Mouse (Mus musculus) heart, embryonic 15.5 days (tissue): ENCODE measurements around the gene 4931414P19Rik. TPM values are rescaled to one million over a fixed set of nuclear protein-coding genes. Genes with fewer than 3 reads are reported as not detected.

Experiments
- ATAC-seq: fragments of 200-750 bp; cut with Nextera tagmentation; replicated peaks from 2 replicates; pipeline ENCODE4 v1.8.0; 2017; ENCODE audit warnings: low read depth, moderate TSS enrichment; ENCODE audit not compliant: insufficient number of reproducible peaks, insufficient read depth, low FRiP score
- H3K27ac ChIP-seq: fragments of 300-500 bp; sonication (generic); 2 replicates; pipeline ENCODE4 v1.5.1; 2015; ENCODE audit warnings: mild to moderate bottlenecking, inconsistent platforms
- H3K27me3 ChIP-seq: fragments of 300-500 bp; sonication (generic); 2 replicates; pipeline ENCODE4 v1.6.1; 2015; ENCODE audit warnings: inconsistent platforms
- H3K36me3 ChIP-seq: fragments of 300-500 bp; sonication (generic); 2 replicates; pipeline ENCODE4 v1.6.1; 2015; ENCODE audit warnings: mild to moderate bottlenecking, inconsistent platforms
- H3K4me1 ChIP-seq: fragments of 300-500 bp; sonication (generic); replicated peaks from 2 replicates; pipeline ENCODE4 v1.6.1; 2015; ENCODE audit warnings: inconsistent platforms
- H3K4me2 ChIP-seq: fragments of 300-500 bp; sonication (generic); 2 replicates; pipeline ENCODE4 v1.6.1; 2015; ENCODE audit warnings: inconsistent platforms, mild to moderate bottlenecking, moderate library complexity
- H3K4me3 ChIP-seq: fragments of 300-500 bp; sonication (generic); 2 replicates; pipeline ENCODE4 v1.5.1; 2015; ENCODE audit warnings: mild to moderate bottlenecking, inconsistent platforms
- H3K9ac ChIP-seq: fragments of 300-500 bp; sonication (generic); 2 replicates; pipeline ENCODE4 v1.6.1; 2015; ENCODE audit warnings: mild to moderate bottlenecking, inconsistent platforms
- H3K9me3 ChIP-seq: fragments of 300-500 bp; sonication (generic); replicated peaks from 2 replicates; pipeline ENCODE4 v1.6.1; 2016; ENCODE audit warnings: inconsistent platforms
- WGBS: fragments of 180-500 bp; shearing (Covaris S2); methylation state at CpG from one replicate; pipeline ENCODE4 v1.1.7; 2015; ENCODE audit warnings: mixed read lengths; 5-methylcytosine and 5-hydroxymethylcytosine counted together
- polyA plus RNA-seq: library from polyadenylated mRNA; unstranded; fragments of >200 nt; fragmentation: Nextera tagmentation; extraction: Ambion mirVana; gene quantifications from 2 replicates; pipeline ENCODE4 v1.2.1, GENCODE M21; 2015

4931414P19Rik gene
- polyA plus RNA-seq, 1 experiment from 2014 or later = 5.0 TPM

- Histone ChIP-seq H3K9me3 (no peaks in the 10 kb centered on the region), H3K4me1 (peaks cover 5% of the 10 kb centered on the region), H3K27me3 (no peaks in the 10 kb centered on the region), H3K9ac (no peak overlapping the region), H3K4me3 (no peak overlapping the region), H3K4me2 (no peak overlapping the region), H3K27ac (no peak overlapping the region), H3K36me3 (0 out of 2 replicates have a peak, but pooled peaks cover 3% of the 10 kb centered on the region)
- WGBS = 86% methylated on average over 9 of the region's 9 CpGs
- no peak for ATAC-seq
These were observed 23.3 kb downstream of the 4931414P19Rik start for GRCm38 (mm10) chr14:54582536-54582935.

- no peak for ATAC-seq
- H3K27ac ChIP-seq = no peak overlapping the region
- H3K36me3 ChIP-seq = 0 out of 2 replicates have a peak, but pooled peaks cover 3% of the 10 kb centered on the region
- no peak overlapping the region for H3K9ac ChIP-seq
- peaks cover 14% of the 10 kb centered on the region for H3K4me1 ChIP-seq
- H3K27me3 ChIP-seq = no peaks in the 10 kb centered on the region
- no peak overlapping the region for H3K4me2 ChIP-seq
- H3K4me3 ChIP-seq = no peak overlapping the region
- H3K9me3 ChIP-seq = no peaks in the 10 kb centered on the region
- WGBS = 67% methylated on average over 7 of the region's 7 CpGs
These were observed 26.2 kb downstream of the 4931414P19Rik start for GRCm38 (mm10) chr14:54579638-54580037.

- WGBS = under 1% methylated on average over 10 of the region's 10 CpGs
- ATAC-seq = no peak
- H3K36me3 ChIP-seq = 0 out of 2 replicates have a peak, but pooled peaks cover 1% of the 10 kb centered on the region
These were observed 27.7 kb downstream of the 4931414P19Rik start for GRCm38 (mm10) chr14:54578063-54578462.

GRCm38 (mm10) chr14:54577089-54577982 lies 28.5 kb downstream of the 4931414P19Rik start, which contains the start of gene Ajuba:
Ajuba (minus strand) TSS chr14:54577558.
- WGBS = under 1% methylated on average over 66 of the region's 66 CpGs
- H3K4me2 ChIP-seq = peak within 1 kb of the TSS; percentile 84
- H3K4me3 ChIP-seq = peak within 1 kb of the TSS; percentile 81
- no peaks in the 10 kb centered on the region for H3K27me3 ChIP-seq
- no peaks in the 10 kb centered on the region for H3K9me3 ChIP-seq
- peak within 1 kb of the TSS; percentile 93 for H3K9ac ChIP-seq
- H3K27ac ChIP-seq = peak within 1 kb of the TSS; percentile 93
- ATAC-seq = peak; percentile 67
- peaks cover 37% of the 10 kb centered on the region for H3K4me1 ChIP-seq
- no peaks in the 10 kb centered on the region for H3K36me3 ChIP-seq

More at GRCm38 (mm10) chr14:54578063-54578462, 27.7 kb downstream of the 4931414P19Rik start:
- Histone ChIP-seq H3K9me3 (no peaks in the 10 kb centered on the region), H3K9ac (peak overlapping the region; percentile 93), H3K27me3 (no peaks in the 10 kb centered on the region), H3K27ac (peak overlapping the region; percentile 93), H3K4me1 (peaks cover 30% of the 10 kb centered on the region), H3K4me3 (peak overlapping the region; percentile 81), H3K4me2 (peak overlapping the region; percentile 84)

GRCm38 (mm10) chr14:54576241-54577088 lies 29.3 kb downstream of the 4931414P19Rik start:
- Histone ChIP-seq H3K27ac (peak overlapping the region; percentile 93), H3K4me2 (peak overlapping the region; percentile 84), H3K9me3 (no peaks in the 10 kb centered on the region), H3K9ac (peak overlapping the region; percentile 93), H3K4me1 (peaks cover 46% of the 10 kb centered on the region), H3K27me3 (no peaks in the 10 kb centered on the region), H3K36me3 (peaks cover 6% of the 10 kb centered on the region), H3K4me3 (peak overlapping the region; percentile 81)
- no peak for ATAC-seq
- under 1% methylated on average over 84 of the region's 84 CpGs for WGBS

GRCm38 (mm10) chr14:54575631-54576030 lies 30.2 kb downstream of the 4931414P19Rik start:
- H3K9me3 ChIP-seq = no peaks in the 10 kb centered on the region
- H3K27me3 ChIP-seq = no peaks in the 10 kb centered on the region
- H3K9ac ChIP-seq = peak overlapping the region; percentile 93
- H3K36me3 ChIP-seq = peaks cover 11% of the 10 kb centered on the region
- H3K4me1 ChIP-seq = peaks cover 48% of the 10 kb centered on the region
- H3K27ac ChIP-seq = peak overlapping the region; percentile 93
- peak overlapping the region; percentile 81 for H3K4me3 ChIP-seq
- WGBS = under 1% methylated on average over 39 of the region's 39 CpGs
- peak; percentile 47; the same call in 1 of the 2 replicates for ATAC-seq
- peak overlapping the region; percentile 84 for H3K4me2 ChIP-seq

GRCm38 (mm10) chr14:54575031-54575430 lies 30.8 kb downstream of the 4931414P19Rik start:
- ATAC-seq = no peak
- Histone ChIP-seq H3K27me3 (no peaks in the 10 kb centered on the region), H3K4me1 (peaks cover 52% of the 10 kb centered on the region), H3K9me3 (no peaks in the 10 kb centered on the region), H3K27ac (peak overlapping the region; percentile 93), H3K9ac (peak overlapping the region; percentile 93), H3K36me3 (peaks cover 15% of the 10 kb centered on the region), H3K4me3 (peak overlapping the region; percentile 81), H3K4me2 (peak overlapping the region; percentile 84)
- 7% methylated on average over 8 of the region's 8 CpGs for WGBS

GRCm38 (mm10) chr14:54574253-54574652 lies 31.5 kb downstream of the 4931414P19Rik start:
- Histone ChIP-seq H3K9ac (peak overlapping the region; percentile 93), H3K27me3 (no peaks in the 10 kb centered on the region), H3K9me3 (no peaks in the 10 kb centered on the region), H3K4me3 (peak overlapping the region; percentile 81), H3K36me3 (peaks cover 18% of the 10 kb centered on the region), H3K4me2 (peak overlapping the region; percentile 84), H3K4me1 (peaks cover 60% of the 10 kb centered on the region), H3K27ac (peak overlapping the region; percentile 93)
- 8% methylated on average over 4 of the region's 4 CpGs for WGBS
- ATAC-seq = no peak

- peak overlapping the region; percentile 84 for H3K4me2 ChIP-seq
- H3K4me1 ChIP-seq = peaks cover 59% of the 10 kb centered on the region
- H3K9ac ChIP-seq = peak overlapping the region; percentile 93
- peaks cover 28% of the 10 kb centered on the region for H3K36me3 ChIP-seq
- 6% methylated on average over 14 of the region's 14 CpGs for WGBS
- peak overlapping the region; percentile 93 for H3K27ac ChIP-seq
- peak; percentile 58 for ATAC-seq
- H3K4me3 ChIP-seq = peak overlapping the region; percentile 81
- H3K9me3 ChIP-seq = no peaks in the 10 kb centered on the region
- H3K27me3 ChIP-seq = no peaks in the 10 kb centered on the region
These were observed 32.7 kb downstream of the 4931414P19Rik start for GRCm38 (mm10) chr14:54572790-54573736.

GRCm38 (mm10) chr14:54572122-54572521 lies 33.7 kb downstream of the 4931414P19Rik start:
- H3K4me2 ChIP-seq = peak overlapping the region; percentile 84
- no peak overlapping the region for H3K4me3 ChIP-seq
- no peaks in the 10 kb centered on the region for H3K9me3 ChIP-seq
- 51% methylated on average over 4 of the region's 4 CpGs for WGBS
- H3K27me3 ChIP-seq = no peaks in the 10 kb centered on the region
- H3K27ac ChIP-seq = peak overlapping the region; percentile 93
- H3K4me1 ChIP-seq = peaks cover 59% of the 10 kb centered on the region
- no peak overlapping the region for H3K9ac ChIP-seq
- H3K36me3 ChIP-seq = peaks cover 37% of the 10 kb centered on the region
- ATAC-seq = no peak
